Comparison of ENCODE assay signal across 13 mouse cellular contexts in the genomic region with DNA sequence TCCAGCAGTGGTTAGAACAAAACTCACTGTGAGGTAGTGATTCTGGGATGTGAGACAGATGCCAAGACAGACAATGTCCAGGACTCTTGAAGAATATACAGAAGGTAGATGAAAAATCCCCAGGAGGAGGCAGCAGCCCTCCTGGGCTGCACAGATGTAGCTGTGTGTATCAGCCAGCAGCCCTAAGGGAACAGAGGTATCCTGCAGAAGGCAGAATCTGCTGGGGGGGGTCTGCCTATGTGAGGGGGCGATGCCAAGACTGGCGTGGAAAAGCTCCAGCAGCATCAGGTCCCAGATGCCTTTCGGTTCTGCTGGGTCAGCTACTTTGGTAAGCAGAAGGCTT.
DNase-seq lines count a peak whose midpoint lies in the region; ATAC-seq and TF ChIP-seq lines count a peak whose summit lies in the region.
"Had no signal": no experiment of that assay in that cellular context is flagged by ENCODE, and none has a peak within 500 bp of the region (broad histone marks: within the 10 kb centered on the region; RNA-seq: fewer than 3 reads in every experiment).

No protein-coding gene starts in this region.

- no peak overlapping the region for H3K4me2 ChIP-seq in midbrain, embryonic 16.5 days (ENCODE audit: low read length)
- no peak overlapping the region for H3K4me2 ChIP-seq in hindbrain, embryonic 16.5 days (ENCODE audit: low read length)

- DNase-seq in gastrocnemius, postnatal 10 days: peak; percentile 12
- no peak for DNase-seq in gastrocnemius, postnatal 25 days
- DNase-seq in midbrain, embryonic 10.5 days (ENCODE audit: low spot score): no peak
- DNase-seq in cerebellum, adult 11-12 months: no peak
- no peak for DNase-seq in heart, adult 8-10 months (ENCODE audit: low spot score)
- DNase-seq: B cell, adult 2 months; cerebellum, adult 2 months; lung, postnatal 14 days; spleen, adult 18-20 months had no signal

- H3K9ac ChIP-seq in midbrain, embryonic 16.5 days (ENCODE audit: low read depth, low read length): no peak overlapping the region
- H3K9ac ChIP-seq in hindbrain, embryonic 16.5 days (ENCODE audit: low read depth, low read length): no peak overlapping the region

- ATAC-seq in midbrain, embryonic 16.5 days: no peak
- ATAC-seq in hindbrain, embryonic 16.5 days: peak; percentile 63

- H3K4me1 ChIP-seq in midbrain, embryonic 10.5 days: peaks cover 38% of the 10 kb centered on the region
- H3K4me1 ChIP-seq in midbrain, embryonic 16.5 days (ENCODE audit: control insufficient read depth, insufficient read depth, low read length): peaks cover 5% of the 10 kb centered on the region; the same call in 1 of the 2 replicates
- H3K4me1 ChIP-seq in hindbrain, embryonic 16.5 days (ENCODE audit: control insufficient read depth, insufficient read depth, low read depth, low read length): peaks cover 11% of the 10 kb centered on the region
- peaks cover 10% of the 10 kb centered on the region for H3K4me1 ChIP-seq in olfactory bulb, adult 2 months (ENCODE audit: control insufficient read depth, insufficient read depth, low read length)

- no peak overlapping the region for H3K4me3 ChIP-seq in midbrain, embryonic 10.5 days
- H3K4me3 ChIP-seq in midbrain, embryonic 16.5 days (ENCODE audit: low read depth, low read length): no peak overlapping the region
- H3K4me3 ChIP-seq in hindbrain, embryonic 16.5 days (ENCODE audit: low read length): no peak overlapping the region
- H3K4me3 ChIP-seq in olfactory bulb, adult 2 months (ENCODE audit: insufficient read depth, low read depth, low read length): no peak overlapping the region

- no peaks in the 10 kb centered on the region for H3K27me3 ChIP-seq in midbrain, embryonic 10.5 days (ENCODE audit: low read depth, poor library complexity, severe bottlenecking)
- no peaks in the 10 kb centered on the region for H3K27me3 ChIP-seq in midbrain, embryonic 16.5 days (ENCODE audit: control insufficient read depth, insufficient read depth, low read depth, low read length)
- no peaks in the 10 kb centered on the region for H3K27me3 ChIP-seq in hindbrain, embryonic 16.5 days (replicated peaks; ENCODE audit: control insufficient read depth, insufficient read depth, low read length)

- H3K27ac ChIP-seq in midbrain, embryonic 10.5 days (replicated peaks): peak overlapping the region; percentile 72
- H3K27ac ChIP-seq in midbrain, embryonic 16.5 days (ENCODE audit: low read length): no peak overlapping the region
- H3K27ac ChIP-seq in hindbrain, embryonic 16.5 days (ENCODE audit: low read depth, low read length): peak overlapping the region; percentile 66; the same call in 1 of the 2 replicates
- peak overlapping the region; percentile 18; the same call in 1 of the 2 replicates for H3K27ac ChIP-seq in olfactory bulb, adult 2 months (ENCODE audit: insufficient read depth, low read depth, low read length)

- WGBS in midbrain, embryonic 10.5 days: 82% methylated on average over 3 of the region's 3 CpGs
- WGBS in midbrain, embryonic 16.5 days: 69% methylated on average over 3 of the region's 3 CpGs
- WGBS in hindbrain, embryonic 16.5 days: 43% methylated on average over 3 of the region's 3 CpGs
- WGBS in olfactory bulb, adult 2 months: 42% methylated on average over 3 of the region's 3 CpGs

- TF ChIP-seq POLR2A in olfactory bulb, adult 2 months (IDR thresholded peaks at IDR 0.05; ENCODE audit: insufficient read depth, low read depth, low read length): no peak

- no peak for TF ChIP-seq CTCF in olfactory bulb, adult 2 months (IDR thresholded peaks at IDR 0.05; ENCODE audit: insufficient read depth, low read depth, low read length)

- H3K9me3 ChIP-seq in midbrain, embryonic 10.5 days (replicated peaks): peaks cover 2% of the 10 kb centered on the region; the same call in 1 of the 2 replicates
- H3K9me3 ChIP-seq in midbrain, embryonic 16.5 days (replicated peaks; ENCODE audit: control insufficient read depth, low read length, poor library complexity, severe bottlenecking): no peaks in the 10 kb centered on the region
- no peaks in the 10 kb centered on the region for H3K9me3 ChIP-seq in hindbrain, embryonic 16.5 days (ENCODE audit: control insufficient read depth, low read length)

- no peaks in the 10 kb centered on the region for H3K36me3 ChIP-seq in midbrain, embryonic 10.5 days
- no peaks in the 10 kb centered on the region for H3K36me3 ChIP-seq in midbrain, embryonic 16.5 days (ENCODE audit: control insufficient read depth, insufficient read depth, low read length)
- H3K36me3 ChIP-seq in hindbrain, embryonic 16.5 days (ENCODE audit: control insufficient read depth, insufficient read depth, low read length): no peaks in the 10 kb centered on the region
- H3K36me3 ChIP-seq: G1E had no signal
